Mouse (Mus musculus): ENCODE results near the gene Mmp11.

Mmp11 gene

DNA sequence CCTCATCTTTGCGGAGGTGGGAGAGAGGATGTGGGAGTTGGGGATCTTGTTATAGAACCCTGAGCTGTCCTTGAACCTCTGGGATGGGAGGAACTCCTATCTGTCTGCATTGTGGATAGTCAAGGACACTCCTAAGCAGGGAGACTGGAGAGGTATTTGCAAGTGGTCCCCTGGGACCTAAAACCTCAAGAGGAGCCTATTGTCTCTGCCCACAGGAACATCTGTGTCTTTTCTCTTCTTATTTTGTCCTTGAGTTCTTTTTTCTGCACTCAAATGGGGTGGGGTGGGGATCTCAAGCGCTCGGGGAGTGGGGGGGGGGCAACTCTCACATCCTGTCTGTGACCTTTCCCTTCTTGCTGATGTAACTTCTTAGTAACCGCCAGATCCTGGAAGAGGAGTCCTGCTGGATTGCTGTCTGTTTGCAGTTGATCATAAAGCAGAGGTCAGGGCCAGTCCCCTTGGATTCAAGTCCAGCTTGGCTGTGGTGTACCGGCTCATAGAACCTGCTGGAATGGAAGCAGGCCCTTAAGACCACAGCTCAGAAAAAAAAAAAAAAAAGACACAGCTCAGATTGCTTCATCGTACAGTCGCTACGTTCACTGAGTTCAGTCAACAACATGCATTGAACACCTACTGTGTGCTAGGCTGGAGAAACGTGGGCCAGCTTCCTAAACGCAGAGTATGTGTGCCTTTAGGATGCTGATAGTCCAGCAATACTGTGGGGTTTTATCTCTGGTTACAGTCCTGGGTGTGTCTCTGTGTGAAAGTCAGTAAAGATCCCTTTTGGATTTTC is 1.8 kb upstream of the Mmp11 start:
- no peak for DNase-seq

DNA sequence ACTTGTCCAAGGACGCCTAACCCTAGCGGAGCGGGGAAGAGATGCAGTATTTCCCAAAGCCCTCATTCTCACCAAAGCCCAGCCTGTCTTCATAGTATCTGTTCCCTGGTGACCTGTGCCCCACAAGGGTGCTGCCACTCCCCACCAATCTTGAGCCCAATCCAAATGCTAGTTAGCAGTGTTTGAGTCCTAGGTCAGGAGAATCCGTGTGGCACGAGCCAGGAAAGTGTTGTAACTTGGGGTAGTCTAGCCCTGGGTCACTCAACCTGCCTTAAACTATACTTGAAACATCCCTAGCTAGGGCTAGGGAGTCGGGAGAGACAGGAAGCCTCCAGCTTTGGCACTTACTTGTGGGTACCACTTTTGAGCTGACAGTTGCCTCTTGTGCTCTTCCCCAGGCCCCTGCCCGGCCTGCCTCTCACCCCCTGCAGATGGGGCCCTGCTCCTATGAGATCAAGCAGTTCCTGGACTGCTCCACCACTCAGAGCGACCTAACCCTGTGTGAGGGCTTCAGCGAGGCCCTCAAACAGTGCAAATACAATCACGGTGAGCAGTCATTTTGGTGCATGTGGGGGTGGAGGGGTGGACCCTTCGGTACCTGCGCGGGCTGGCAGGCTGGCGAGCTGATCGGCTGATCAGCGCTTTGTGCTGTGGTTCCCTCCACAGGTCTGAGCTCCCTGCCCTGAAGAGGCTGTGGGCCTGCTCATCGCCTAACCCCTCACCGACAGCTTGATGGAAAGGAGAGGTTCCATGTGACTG is 792 bp upstream of the Mmp11 start:
- DNase-seq: no peak

DNA sequence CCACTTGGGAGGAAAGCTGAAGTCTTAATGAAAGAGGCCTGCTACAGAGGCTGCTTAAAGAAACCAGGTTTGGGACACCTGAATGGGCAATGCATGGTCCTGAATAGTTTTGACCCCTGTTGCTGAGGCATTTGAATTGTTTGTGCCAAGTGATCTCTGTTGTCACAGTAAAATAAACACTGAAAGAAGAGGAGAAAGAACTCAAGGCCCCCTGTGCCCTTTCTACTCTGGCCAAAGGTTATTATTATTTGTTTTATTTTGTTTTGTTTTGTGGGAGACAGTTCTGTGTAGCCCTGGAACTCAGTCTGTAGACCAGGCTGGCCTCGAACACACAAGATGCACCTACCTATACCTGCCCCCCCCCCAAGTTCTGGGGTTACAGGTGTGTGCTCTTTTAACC is 1.3 kb downstream of the Mmp11 start:
- DNase-seq: no peak

DNA sequence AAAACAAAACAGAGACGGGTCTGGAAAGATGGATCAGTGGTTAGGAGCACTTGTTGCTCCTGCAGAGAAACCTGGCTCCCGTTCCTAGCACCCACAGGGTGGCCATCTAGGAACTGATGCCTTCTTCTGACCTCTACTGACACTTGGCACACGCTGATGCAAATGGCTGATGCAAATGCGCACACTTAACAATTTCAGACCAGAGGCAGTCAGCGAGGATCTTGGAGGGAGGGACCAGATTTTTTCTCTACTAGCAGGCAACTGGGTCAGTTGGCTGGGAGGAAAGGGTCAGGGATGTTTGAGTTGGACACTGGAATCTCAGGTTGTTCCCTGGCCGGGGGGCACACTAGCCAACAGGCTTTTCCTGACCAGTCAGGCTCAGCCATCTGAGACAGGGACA is 3.4 kb downstream of the Mmp11 start, which contains the start of gene Chchd10:
TSS of gene Chchd10 (plus strand) at position 240 of the 400 bp plus-strand sequence.
- DNase-seq: no peak

DNA sequence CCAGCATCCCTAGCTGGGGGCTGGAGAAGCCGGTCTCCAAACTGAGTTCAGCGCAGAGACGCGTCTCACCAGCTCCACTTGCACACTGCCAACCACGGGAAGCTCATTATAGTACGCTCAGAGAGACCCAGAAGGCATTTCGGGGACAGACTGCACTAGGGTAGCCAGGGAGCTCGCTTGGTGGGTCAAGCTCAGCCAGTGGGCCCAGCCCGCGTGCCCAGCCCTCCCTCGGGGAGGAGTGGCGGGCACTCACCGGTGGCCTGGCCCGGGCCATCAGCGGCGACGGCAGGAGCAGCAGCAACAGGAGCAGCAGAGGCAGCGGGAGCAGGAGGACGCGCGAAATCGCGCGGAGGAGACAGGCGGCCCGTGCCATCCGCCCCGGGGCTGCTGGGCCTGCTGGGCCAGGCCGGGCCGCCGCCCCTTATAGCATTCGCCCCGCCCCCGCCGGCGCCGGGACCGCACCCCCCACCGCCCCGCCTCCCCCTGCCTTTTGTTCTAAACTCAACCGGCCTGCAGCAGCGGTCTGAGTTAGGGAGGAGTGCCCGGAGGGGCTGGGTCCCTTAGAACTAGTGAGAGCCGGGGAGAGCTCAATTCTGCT is 4.1 kb downstream of the Mmp11 start:
- DNase-seq: peak; percentile 69

DNA sequence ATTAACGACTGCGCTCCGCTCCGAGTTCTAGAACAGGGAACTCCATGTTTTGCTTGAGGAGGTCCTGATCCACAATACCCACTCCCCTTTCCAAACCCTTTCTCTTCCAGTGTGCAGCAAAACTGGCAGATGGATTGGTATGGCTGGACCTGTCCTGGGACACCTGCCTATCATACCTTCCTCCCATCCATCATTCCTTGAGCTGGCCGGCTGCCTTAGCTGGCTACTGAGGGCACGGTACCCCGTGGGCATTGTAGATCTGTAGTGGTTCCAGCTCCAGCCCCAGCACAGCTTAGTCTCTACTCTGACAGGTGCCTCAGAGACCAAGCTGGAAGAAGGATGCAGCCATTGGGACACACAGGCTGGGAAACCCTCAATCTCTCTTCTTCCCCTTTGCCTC is 5.0 kb downstream of the Mmp11 start:
- no peak for DNase-seq

DNA sequence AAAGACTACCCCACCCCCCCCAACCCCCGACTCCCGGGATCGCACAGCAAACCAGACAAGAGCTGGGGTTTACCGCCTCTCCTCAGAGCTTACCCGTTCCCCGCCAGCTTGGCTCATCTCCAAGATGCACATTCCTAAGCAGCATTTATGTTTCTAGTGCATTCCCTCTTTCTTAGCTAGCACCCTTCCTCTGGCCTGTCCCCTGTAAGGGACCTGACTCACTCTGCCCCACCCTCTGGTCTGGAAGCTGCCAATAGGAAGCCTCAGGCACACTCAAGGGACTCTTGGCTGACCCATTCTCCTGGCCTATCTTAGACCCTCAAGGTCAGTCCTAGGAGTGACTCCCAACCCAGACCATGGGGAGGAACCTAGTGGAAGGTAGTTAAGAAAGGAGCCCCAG is 6.0 kb downstream of the Mmp11 start:
- peak; percentile 81 for DNase-seq

DNA sequence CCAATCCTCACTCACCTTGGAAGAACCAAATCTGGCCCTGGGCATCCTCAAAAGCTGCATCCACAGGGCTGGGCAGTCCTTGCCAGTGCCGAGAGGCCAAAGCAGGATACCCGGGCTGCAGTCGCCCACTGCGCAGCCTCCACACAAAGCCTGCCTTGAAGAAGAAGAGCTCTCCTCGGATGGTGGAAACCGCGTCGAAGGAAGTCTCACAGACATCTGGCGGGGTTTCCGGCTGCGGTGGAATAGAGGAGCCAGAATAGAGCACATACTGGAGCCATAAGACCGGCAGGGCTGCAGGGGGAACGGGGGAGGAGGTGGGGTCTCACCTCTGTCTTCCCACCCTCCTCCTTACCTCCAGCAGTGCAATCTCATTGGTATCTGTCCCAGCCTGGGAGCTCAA is 9.9 kb downstream of the Mmp11 start:
- DNase-seq: no peak

DNA sequence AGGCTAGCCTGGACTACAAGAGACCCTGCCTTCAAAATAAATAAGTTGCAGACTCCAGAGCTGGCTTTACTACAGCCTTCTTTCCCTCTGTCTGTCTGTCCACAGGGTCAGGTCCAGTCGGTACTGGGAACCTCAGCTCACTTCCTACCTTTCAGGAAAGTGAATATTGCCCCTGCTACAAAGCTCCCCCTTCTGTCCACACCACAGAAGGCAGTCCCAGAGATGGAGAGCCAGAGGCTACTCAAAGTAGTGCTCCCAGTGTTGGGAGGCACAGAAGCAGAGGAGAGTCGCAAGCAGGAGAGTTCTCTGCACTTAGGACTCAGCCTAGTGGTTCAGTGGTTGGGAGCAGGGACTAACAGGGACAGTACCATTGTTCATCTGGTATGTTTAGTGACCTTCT is 12.0 kb downstream of the Mmp11 start:
- DNase-seq: peak; percentile 29

DNA sequence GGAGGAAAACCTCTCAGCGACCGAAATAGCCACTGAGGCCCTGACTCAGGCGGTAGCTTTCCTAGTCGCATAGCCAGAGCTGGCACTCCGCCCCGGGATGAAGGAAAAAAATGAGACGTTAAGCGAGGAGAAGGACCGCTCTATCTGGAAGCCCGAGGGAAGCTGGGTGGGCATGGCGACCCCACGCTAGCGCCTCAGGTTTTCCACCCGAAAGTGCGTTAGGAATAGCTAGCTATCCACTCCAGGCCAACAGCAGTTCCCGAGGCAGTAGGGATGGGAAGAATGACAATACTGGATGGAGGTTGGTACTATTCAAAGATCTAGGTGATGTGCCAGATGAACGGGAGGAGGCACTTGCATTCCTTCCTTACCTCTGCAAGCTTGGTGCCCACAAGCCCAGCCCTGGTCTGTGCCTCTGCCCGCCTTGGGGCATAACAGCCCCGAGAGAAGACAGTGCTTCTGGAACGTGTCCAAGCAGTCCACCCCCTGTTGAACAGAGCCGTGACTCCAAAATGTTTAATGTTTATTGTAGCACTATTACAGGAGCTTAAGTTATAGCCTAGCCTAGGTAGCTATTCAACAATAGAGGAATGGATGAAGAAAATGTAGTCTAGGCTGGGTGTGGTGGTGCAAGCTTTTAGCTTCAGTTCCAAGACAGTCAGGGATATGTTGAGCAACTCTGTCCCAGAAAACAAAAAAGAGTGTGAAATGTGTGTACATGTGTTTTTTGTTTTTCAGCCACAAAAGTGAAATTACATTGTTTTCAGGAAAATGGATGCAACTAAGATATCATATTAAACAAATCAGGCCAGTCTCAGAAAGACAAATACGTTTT is 14.4 kb downstream of the Mmp11 start:
- DNase-seq: peak; percentile 32

DNA sequence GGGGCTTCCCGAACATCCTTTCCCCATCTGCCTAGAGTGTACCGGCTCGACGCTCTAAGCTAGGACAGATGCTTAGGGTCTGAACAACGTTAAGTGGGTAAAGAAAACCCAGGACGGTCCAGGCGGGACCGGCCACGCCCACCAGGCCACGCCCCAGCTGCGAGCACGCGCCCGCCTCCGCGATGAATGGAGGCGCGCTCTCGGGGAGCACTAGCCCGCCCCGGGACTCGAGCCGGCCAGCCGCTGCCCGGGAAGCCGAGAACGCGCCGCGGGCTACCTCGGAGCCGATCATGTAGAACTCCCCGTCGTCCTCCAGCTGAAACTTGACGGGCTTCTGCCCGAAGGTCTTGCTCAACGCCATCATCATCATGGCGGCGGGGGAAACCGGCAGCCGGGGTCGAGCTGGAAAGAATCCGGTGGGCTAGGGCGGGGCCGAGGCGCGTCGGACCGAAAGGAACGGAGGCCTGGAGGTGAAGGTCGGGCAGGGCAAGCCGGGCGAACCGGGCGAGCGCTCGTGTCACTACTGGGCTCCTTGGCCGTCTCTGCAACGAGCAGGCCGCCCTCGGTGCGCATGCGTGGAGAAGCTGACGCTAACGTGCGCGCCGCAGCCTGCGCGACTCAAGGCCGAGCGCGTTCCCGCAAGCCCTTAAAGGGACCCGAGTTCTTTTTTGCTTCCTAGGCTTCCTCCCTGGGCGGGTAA is 15.1 kb downstream of the Mmp11 start, which contains the start of gene Smarcb1:
TSS of gene Smarcb1 (minus strand) at position 592 of the 700 bp plus-strand sequence.
- DNase-seq: peak; percentile 96

DNA sequence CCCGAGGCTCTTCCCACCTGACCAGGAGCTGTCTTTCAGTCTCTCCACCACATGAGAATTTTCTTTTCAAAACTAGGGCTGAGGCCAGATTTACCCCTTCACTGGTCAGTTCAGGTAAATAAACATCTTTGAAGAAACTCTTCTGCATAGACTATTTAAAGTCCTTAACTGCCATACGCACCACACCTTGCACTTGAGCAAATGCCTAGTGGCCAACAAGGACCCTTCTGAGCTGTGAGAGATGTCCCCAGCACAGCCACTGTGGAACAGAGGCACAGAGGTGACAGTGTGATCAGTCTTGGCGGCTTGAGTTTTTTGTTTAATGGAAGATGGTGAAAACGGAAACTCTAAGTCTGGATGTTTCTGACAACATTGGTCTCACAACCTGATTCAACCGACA is 17.3 kb downstream of the Mmp11 start:
- DNase-seq: peak; percentile 41

DNA sequence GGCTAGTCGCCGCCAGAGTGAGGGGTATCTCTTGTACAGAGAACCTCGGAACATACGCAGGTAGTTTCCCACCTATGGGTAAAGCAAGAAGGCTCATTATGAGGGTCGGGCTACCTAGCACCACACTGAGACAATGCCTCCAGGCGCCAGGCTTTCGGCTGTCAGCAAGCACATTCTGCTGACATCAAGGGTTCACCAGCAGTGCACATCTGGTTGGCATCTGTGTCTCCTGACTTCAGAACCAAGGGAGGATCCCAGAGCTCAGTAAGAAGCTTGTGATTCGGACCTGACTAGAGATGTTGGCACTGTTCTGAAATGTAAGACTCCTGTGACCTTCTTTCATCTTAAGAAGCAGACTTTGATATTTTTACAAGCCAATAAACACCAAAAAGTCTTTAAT is 19.5 kb downstream of the Mmp11 start:
- DNase-seq: no peak

DNA sequence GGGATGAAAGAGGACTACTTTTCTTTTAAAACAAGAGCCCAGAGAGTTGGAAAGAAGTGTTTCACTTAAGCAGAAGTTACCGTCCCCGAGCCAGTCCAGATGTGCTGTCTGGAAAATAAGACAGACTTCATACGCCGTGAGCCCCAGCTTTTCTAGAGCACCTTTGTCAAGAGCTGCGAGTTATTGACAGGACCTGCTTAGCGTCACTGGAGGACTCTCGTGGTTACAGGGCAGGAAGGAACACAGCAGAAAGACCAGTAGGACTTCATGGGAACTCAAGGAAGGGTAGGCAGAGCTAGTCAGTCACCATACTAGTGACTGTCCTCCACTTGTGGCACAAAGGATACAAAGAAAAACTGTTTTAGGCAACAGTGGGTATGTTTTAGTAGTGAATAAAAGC is 20.7 kb downstream of the Mmp11 start:
- no peak for DNase-seq

DNA sequence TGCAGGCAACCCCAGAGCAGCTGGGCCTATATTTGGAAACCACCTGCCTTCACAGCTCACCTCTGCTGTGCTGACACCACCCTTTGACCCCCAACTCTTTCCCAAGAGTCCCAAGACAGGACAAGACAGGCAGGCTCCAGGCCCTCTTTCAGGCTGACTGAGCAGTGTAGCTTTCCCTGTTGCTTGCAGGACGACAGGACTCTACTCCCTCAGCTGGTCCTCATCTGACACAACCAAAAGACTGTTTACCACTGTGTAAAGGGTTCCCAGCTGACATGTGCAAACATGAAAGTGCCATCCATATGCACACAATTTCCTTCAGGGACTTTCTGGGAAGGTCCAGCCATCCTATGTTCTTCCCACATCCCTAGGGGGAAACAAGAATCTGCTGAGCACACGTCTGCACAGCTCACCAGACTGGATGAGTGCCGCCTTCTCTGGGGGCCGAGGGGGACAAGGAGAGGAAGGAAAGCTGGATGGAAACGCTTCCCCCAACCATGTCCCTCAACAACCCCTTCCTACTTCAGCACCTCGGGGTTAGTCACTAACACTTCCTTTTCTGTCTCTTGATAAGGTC is 23.2 kb downstream of the Mmp11 start:
- peak; percentile 12 for DNase-seq

DNA sequence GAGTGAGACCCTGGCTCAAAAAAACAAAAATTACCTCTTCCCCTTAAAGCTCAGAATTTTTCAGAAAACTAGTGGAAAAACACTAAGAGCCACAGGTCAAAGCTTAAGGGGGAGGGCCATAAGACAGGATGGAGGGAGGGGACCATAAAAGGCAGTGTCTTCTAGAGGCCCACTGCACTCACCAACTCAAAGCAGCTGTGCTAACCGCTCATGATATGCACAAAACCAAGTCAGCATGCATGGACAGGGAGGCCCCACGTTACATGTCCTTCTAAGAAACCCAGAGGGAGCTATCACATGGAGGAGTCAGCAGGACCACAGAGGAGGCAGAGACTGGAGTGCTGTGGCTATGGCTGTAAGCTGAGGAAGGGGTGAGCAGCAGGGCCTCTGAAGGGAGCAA is 25.6 kb downstream of the Mmp11 start:
- DNase-seq: no peak

DNA sequence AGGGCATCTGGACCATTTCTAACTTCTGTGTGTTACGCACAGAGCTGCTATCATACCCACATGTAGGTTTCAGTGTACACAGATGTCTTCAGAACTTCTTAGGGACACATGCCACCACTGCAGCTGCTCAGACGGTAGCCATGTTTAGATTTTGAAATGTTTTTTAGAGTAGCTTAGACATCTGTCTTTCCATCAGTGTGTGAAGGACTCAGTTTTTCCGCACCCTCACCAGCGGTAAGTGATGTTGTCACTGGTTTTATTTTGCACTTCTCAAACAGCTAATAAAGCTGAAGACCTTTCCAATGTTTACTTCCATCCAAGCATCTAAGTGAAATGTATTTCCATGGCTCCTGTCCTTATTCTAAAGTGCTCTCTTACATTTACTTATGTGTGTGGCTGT is 29.4 kb downstream of the Mmp11 start:
- DNase-seq: no peak

DNA sequence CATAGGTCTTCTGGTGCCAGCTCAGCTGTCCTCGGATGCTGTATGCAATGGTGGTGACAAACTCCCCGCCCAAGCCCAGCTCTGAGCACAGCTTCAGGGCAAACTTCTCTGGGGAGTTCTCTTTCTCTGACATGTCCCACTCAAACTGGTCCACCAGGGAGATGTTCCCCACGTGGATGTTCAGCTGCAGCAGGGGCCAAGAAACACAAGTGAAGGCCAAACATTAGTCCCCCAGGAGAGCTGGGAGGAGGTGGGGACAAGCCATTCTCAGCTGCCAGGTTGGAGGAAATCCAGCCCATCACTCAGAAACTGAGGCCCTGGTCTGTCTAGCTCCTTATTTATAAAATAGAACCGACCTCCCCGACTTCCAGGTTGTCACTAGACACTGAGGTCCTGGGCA is 31.9 kb downstream of the Mmp11 start:
- no peak for DNase-seq

DNA sequence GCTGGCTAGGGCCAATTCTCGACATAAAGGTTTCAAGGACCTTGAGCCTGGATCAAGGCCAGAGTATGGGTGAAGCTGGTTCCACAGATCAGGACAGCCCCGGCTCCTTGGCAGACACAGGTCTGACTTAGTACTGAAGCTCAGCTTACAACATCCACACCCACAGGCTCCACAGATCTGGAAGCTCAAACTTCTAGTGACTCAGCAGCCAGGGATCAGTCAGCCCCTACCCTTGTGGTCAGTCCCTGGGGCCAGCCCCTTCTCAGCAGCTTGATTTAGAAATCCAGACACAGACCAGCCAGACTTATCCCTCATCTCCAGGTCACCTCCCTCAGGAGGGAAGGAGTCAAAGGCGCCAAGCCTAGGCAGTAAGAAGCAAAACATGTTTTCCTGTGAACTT is 37.5 kb downstream of the Mmp11 start:
- DNase-seq: peak; percentile 62

DNA sequence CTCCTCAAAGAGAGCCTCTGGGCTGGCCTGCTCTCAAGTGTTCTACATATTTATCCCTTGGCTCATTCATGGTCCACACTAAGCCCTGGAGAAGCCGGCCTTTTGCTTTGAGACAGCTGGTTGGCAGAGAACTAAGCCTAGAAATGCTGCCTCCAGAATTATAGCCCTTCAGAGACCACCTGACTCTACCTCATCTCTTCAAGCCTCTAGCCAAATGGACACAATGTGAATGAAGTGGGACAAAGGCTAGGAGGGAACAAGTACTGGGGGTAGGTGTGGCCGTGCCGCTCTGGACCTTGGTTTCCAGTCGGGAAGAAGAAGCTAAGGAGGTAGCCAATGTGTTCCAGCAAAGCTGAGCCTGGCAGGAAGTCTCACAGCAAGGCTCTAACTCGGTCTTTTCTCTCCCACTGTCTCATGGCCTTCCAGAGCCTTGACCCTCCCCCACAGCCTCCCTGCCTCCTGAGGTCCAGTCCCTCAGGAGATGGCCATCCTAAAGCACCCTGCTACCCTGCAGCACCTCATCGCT is 38.2 kb downstream of the Mmp11 start:
- DNase-seq: no peak

DNA sequence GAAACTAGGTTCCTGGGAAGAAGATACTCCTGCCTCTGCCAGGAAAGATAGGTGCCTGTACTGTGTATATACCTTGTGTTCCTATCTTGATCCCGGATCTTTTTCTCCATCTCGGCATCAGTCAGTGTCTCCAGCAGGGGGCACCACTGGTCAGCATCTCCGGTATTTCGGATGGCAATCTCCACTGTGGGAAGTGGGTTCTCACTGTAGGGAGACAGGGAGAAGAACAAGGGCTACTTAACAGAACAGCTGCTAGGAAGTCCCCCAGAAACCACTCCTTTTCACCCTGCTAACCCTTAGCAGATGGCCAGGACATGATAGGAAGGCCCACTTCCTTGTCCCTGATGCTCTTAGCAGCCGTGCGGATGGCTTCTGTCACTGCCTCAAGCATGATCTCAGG is 38.9 kb downstream of the Mmp11 start:
- DNase-seq: peak; percentile 85

DNA sequence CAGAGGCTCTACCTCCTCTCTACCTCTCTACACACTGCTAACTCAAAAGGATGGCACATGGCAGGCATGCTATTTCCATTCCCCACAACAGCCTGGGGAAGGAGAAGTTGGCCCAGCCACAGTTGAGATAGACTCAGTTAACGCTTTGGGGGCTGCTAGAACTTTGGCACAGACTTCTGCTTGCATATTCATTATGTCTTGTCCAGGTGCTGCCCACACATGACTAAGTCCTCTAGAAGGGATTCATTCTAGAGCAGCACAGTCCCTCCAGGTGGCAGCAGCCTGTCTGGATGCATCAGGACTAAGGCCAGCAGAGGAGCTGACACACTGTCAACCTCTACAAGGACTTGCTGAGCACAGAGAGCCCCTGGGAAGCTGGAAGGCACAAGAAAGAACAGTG is 40.1 kb downstream of the Mmp11 start:
- DNase-seq: no peak

Data from lung, postnatal 10 days (tissue).